Mouse (Mus musculus) stomach, embryonic 14.5 days (tissue): ENCODE results near the gene Alyref. TPM values are rescaled to one million over a fixed set of nuclear protein-coding genes. Genes with fewer than 3 reads are reported as not detected.
A peak's percentile ranks its signal among the peaks of the same experiment; 100 is the strongest.

Experiments
- ATAC-seq: fragments of 200-750 bp; cut with Nextera tagmentation; 2 replicates; pipeline ENCODE4 v1.8.0; 2017; ENCODE audit warnings: low read depth, moderate TSS enrichment; ENCODE audit not compliant: insufficient number of reproducible peaks, insufficient read depth, low FRiP score
- H3K27ac ChIP-seq: fragments of 300-500 bp; sonication (generic); 2 replicates; pipeline ENCODE4 v1.5.1; 2014; ENCODE audit warnings: mild to moderate bottlenecking, low read length, moderate library complexity, mixed read lengths
- H3K27me3 ChIP-seq: fragments of 300-500 bp; sonication (generic); 2 replicates; pipeline ENCODE4 v1.6.1; 2014; ENCODE audit warnings: low read length, control low read depth, mixed read lengths; ENCODE audit not compliant: control insufficient read depth, insufficient read depth
- H3K36me3 ChIP-seq: fragments of 300-500 bp; sonication (generic); 2 replicates; pipeline ENCODE4 v1.6.1; 2014; ENCODE audit warnings: mild to moderate bottlenecking, control low read depth, low read length, moderate library complexity, mixed read lengths; ENCODE audit not compliant: control insufficient read depth, insufficient read depth
- H3K4me1 ChIP-seq: fragments of 300-500 bp; sonication (generic); 2 replicates; pipeline ENCODE4 v1.6.1; 2014; ENCODE audit warnings: low read length, control low read depth, mixed read lengths; ENCODE audit not compliant: control insufficient read depth, insufficient read depth
- H3K4me2 ChIP-seq: fragments of 300-500 bp; sonication (generic); replicated peaks from 2 replicates; pipeline ENCODE4 v1.6.1; 2014; ENCODE audit warnings: low read depth, low read length, control low read depth
- H3K4me3 ChIP-seq: fragments of 300-500 bp; sonication (generic); 2 replicates; pipeline ENCODE4 v1.5.1; 2014; ENCODE audit warnings: low read depth, low read length, control low read depth
- H3K9ac ChIP-seq: fragments of 300-500 bp; sonication (generic); replicated peaks from 2 replicates; pipeline ENCODE4 v1.6.1; 2014; ENCODE audit warnings: low read depth, mild to moderate bottlenecking, control low read depth, low read length, moderate library complexity, mixed read lengths
- H3K9me3 ChIP-seq: fragments of 300-500 bp; sonication (generic); 2 replicates; pipeline ENCODE4 v1.6.1; 2016; ENCODE audit warnings: low read depth, low read length, control low read depth; ENCODE audit not compliant: control insufficient read depth
- WGBS: fragments of 180-500 bp; shearing (Covaris S2); extraction: QIAGEN DNeasy Blood & Tissue Kit; methylation state at CpG from one replicate; pipeline ENCODE4 v1.1.7; 2014; 5-methylcytosine and 5-hydroxymethylcytosine counted together
- polyA plus RNA-seq: library from polyadenylated mRNA; unstranded; fragments of >200 nt; fragmentation: Nextera tagmentation; extraction: Ambion mirVana; gene quantifications from 2 replicates; pipeline ENCODE4 v1.2.1, GENCODE M21; 2014

Alyref gene
- polyA plus RNA-seq, 1 experiment from 2014 or later = 314 TPM

DNA sequence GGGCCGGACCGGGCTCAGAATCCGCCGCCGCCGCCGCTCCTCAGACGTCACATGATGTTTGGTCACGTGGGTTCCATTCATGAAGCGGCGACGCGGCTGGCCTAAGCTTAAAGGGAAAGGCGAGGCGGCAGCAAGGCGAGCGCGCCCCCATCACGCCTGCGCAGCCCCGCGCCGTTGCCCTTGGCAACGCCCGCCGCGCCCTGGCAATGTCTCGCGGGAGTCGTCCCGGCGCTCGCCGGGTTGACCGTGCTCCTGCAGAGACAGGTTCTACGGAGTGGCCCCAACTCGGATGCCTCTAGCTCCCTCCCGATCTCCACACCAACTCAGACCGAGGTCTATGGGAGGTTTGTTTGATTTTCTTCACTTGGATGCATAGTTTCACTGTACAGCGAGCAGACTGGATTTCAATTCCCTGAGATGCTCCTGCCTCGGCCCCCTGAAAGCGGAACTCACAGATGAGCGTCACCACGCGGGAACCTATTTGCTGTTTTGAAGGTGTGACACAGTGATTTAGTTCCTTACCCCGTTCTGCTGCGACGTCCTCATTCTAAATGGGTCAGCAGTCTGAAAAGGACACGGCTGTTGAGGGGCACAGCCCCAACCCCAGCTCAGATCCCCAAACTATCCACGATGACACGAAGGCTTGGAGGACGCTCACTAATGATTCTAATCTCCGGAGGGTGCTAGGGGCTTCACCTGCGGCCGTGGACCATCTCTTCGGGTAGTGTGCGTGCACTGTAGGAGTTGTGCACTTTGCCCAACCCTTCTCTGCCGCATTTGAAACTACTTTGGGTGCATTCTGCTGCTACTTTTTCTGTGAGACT, 35.6 kb upstream of the Alyref start, which contains the start of gene Mafg:
TSS of gene Mafg (minus strand) at position 81 of the 824 bp plus-strand sequence.
- Histone ChIP-seq H3K4me1 (peaks cover 30% of the 10 kb centered on the region), H3K27me3 (no peaks in the 10 kb centered on the region), H3K4me3 (peak within 1 kb of the TSS; percentile 92), H3K9ac (peak within 1 kb of the TSS; percentile 92), H3K9me3 (no peaks in the 10 kb centered on the region), H3K4me2 (peak within 1 kb of the TSS; percentile 81), H3K27ac (peak within 1 kb of the TSS; percentile 86), H3K36me3 (peaks cover 8% of the 10 kb centered on the region; the same call in 1 of the 2 replicates)
- WGBS = 12% methylated on average over 58 of the region's 58 CpGs
- peak; percentile 85 for ATAC-seq

DNA sequence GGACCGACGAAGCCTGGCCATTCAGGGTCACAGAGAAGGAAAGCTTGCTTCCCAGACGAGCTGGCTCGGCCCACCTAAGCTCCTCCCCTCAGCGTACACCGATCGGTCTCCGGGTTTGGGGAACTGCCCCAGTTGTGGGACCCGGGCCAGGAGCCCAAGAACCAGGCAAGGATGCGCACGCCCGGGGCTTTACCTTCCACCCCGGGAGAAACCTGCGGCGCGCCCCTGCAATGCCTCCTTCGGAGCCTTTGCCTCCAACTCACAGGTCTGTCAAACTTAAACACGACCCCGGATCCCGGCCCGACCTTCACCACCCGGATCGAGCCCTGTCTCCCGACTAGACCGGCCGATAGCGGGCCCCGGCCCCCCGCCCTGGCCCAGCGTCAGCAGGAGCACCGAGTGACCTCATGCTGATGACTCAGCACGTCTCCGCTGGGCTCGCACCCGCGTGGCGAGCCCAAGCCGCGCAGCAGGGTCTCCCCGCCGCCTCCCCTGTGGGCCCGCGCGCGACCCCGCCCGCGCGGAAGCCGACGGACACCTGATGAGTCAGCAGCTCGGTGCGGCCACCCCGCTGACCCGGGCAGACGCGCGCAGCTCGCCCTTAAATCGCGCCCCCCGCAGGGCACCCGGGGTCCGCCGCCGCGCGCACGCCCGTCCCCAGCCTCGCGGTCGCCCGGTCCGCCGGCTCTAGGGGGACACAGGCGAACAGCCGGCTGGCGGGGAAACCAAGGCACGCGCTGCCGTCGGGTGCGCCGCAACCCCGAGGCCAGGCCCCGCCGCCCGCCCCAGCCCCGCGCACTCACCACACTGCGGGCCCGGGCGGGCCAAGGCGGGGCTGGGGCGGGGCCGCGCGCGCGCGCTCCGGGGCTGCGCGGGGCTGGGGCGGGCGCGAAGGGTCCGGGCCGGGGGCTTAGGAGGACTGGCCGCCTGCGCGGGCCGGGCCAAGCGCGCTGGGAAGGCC, 34.7 kb upstream of the Alyref start:
- under 1% methylated on average over 99 of the region's 116 CpGs for WGBS
- no peaks in the 10 kb centered on the region for H3K9me3 ChIP-seq
- ATAC-seq = peak; percentile 77
- H3K4me1 ChIP-seq = peaks cover 30% of the 10 kb centered on the region
- peak overlapping the region; percentile 92 for H3K9ac ChIP-seq
- H3K36me3 ChIP-seq = peaks cover 10% of the 10 kb centered on the region; the same call in 1 of the 2 replicates
- H3K27ac ChIP-seq = peak overlapping the region; percentile 86
- H3K27me3 ChIP-seq = no peaks in the 10 kb centered on the region
- H3K4me2 ChIP-seq = peak overlapping the region; percentile 81
- H3K4me3 ChIP-seq = peak overlapping the region; percentile 92

DNA sequence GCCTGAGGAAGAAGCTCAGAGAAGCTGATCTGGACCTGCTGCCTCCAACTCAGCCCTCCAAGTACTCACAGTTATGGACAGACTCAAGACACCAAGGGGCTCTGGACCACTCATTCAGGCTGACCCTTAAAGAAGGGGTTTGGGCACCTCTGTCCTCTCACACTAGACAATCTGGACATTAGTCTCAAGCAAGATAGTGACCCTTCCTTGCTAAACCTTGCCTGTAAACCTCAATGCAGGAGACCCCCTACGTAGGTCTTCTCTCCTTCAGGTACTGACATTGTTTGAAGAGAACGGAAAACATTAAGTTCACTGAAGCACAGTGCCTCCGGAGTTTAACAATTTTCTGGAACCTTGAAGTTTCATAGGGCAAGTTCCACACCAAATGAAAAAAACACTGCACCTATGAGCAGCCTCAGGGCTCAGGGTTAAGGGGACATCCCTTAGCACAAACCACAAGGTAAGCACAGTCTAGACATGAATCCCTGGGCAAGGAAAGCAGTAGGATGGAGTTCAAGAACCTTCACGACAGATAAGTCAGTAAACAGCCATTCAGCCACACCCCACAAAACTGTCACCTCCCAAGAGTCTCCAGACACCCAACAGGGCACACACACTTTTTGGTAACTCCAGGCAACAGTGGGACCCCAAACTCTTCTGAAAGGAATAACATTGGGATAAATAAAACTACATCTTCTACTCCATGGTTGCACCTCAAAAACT, 33.7 kb upstream of the Alyref start:
- H3K4me1 ChIP-seq = peaks cover 30% of the 10 kb centered on the region
- no peaks in the 10 kb centered on the region for H3K27me3 ChIP-seq
- peaks cover 15% of the 10 kb centered on the region; the same call in 1 of the 2 replicates for H3K36me3 ChIP-seq
- peak overlapping the region; percentile 92 for H3K9ac ChIP-seq
- 54% methylated on average over 4 of the region's 4 CpGs for WGBS
- H3K4me3 ChIP-seq = peak overlapping the region; percentile 92
- H3K9me3 ChIP-seq = no peaks in the 10 kb centered on the region
- H3K4me2 ChIP-seq = peak overlapping the region; percentile 81
- H3K27ac ChIP-seq = peak overlapping the region; percentile 86
- ATAC-seq = no peak

DNA sequence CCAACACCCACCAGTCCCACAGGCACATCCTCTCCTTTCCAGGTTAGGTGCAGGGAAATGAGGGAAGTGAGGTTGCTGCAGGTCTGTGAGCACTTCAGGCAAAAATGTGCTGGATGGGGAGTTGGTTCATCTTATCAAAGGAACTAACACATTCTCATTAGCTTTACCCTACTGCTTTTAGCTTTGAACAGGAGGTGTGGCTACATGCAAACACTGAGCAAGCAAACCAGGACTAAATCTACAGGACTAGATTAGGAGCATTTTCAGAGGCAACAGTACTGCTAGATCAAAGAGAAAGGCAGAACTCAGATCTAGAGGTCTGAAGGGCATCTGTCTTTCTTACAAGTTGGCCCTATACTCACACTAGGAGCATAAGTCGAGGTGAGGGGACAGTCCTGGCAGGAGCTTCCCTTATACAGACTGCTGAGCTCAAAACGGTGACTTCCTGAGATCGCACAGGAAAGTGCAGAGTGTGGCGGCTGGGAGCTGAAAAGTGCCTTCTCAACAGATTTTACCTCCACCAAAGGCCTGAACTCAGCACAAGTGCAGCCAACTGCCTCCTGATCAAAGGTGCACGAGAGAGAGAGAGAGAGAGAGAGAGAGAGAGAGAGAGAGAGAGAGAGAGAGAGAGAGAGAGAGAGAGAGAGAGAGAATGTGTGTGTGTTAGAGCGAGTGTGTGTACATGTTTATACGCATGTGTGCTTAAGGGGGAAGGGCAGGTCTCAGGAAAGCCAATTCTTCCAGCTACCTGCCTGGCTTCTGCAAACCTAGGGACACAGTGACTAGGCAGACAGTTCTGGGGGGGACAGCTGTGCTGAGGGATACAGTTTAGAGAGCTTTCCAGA, 32.9 kb upstream of the Alyref start:
- Histone ChIP-seq H3K27ac (peak overlapping the region; percentile 83; the same call in 1 of the 2 replicates), H3K9ac (no peak overlapping the region), H3K27me3 (no peaks in the 10 kb centered on the region), H3K4me3 (peak overlapping the region; percentile 8; the same call in 1 of the 2 replicates), H3K9me3 (no peaks in the 10 kb centered on the region), H3K4me2 (peak overlapping the region; percentile 81), H3K36me3 (peaks cover 18% of the 10 kb centered on the region), H3K4me1 (peaks cover 30% of the 10 kb centered on the region)
- ATAC-seq = no peak
- 24% methylated on average over 7 of the region's 7 CpGs for WGBS

DNA sequence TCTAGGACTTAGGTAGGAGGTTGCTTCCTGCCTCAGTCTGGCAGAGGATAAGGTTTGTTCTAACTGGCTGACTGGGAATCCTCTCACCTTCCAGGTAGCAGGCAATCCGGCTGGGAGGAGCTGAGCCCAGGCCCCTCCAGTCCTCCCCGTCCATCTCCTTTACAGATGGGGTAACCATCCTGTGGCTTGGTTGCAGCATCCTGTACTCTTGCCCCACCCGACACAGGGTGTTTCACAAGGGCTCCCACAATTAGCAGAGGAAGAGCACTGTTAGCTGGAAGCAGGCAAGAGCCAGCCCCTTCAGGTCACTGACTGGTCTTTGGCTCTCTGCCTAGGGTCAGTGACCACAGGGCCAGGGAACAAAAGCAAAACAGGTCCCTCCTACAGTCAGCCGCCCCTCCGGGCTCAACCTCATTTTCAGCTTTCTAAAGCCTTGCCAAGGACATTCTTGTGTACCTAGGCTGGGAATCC, 32.3 kb upstream of the Alyref start:
- H3K27ac ChIP-seq = peak overlapping the region; percentile 83
- no peak for ATAC-seq
- peak overlapping the region; percentile 81 for H3K4me2 ChIP-seq
- H3K27me3 ChIP-seq = no peaks in the 10 kb centered on the region
- H3K4me3 ChIP-seq = no peak overlapping the region
- 52% methylated on average over 5 of the region's 5 CpGs for WGBS
- H3K9ac ChIP-seq = 0 out of 2 replicates have a peak overlapping the region, but pooled peaks have one; percentile 7
- H3K9me3 ChIP-seq = no peaks in the 10 kb centered on the region
- peaks cover 31% of the 10 kb centered on the region for H3K4me1 ChIP-seq
- peaks cover 18% of the 10 kb centered on the region for H3K36me3 ChIP-seq

DNA sequence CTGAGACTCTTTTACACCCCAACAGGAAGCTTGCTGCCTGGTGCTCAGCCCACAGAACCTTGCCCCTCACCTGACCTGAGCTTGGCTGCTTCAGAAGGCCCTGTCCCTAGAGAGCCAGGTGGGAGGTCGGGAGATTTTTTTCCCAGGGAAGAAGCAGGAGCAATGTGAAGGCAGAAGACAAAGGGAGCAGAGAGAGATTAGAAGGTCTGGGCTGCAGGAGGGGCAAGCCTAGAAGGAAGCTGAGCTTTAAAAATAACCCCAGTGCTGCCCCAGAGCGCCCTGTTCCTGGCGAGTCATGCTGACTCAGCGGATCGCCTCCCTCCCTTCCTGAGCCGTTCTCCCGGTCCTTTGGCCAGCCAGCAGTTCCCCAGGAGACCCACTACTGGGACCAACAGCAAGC, 31.7 kb upstream of the Alyref start:
- Histone ChIP-seq H3K36me3 (peaks cover 18% of the 10 kb centered on the region), H3K9me3 (no peaks in the 10 kb centered on the region), H3K4me3 (no peak overlapping the region), H3K4me1 (peaks cover 35% of the 10 kb centered on the region), H3K9ac (no peak overlapping the region), H3K27ac (peak overlapping the region; percentile 83), H3K4me2 (peak overlapping the region; percentile 81), H3K27me3 (no peaks in the 10 kb centered on the region)
- ATAC-seq = no peak
- WGBS = 37% methylated on average over 7 of the region's 7 CpGs

DNA sequence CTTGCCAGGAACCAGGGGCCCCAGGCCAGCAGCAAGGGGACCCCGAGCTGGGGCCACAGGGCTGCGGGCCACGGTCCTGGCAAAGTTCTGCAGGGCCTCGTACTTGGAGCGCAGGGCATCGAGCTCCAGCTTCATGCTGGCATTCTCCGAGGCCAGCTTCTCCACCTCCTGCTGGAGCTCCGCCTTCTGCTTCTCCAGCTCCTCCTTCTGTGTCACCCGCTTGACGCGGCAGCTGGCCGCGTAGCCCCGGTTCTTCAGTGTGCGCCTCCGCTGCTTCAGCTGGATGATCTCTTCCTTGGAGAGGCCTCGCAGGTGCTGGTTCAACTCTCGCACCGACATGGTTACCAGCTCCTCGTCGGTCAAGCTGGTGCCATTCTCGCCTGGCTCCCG, 31.2 kb upstream of the Alyref start:
- H3K4me2 ChIP-seq = peak overlapping the region; percentile 81; the same call in 1 of the 2 replicates
- WGBS = 70% methylated on average over 23 of the region's 23 CpGs
- H3K27ac ChIP-seq = peak overlapping the region; percentile 83; the same call in 1 of the 2 replicates
- peaks cover 35% of the 10 kb centered on the region for H3K4me1 ChIP-seq
- no peaks in the 10 kb centered on the region for H3K9me3 ChIP-seq
- H3K4me3 ChIP-seq = no peak overlapping the region; the same call in 1 of the 2 replicates
- no peak overlapping the region for H3K9ac ChIP-seq
- peaks cover 18% of the 10 kb centered on the region for H3K36me3 ChIP-seq
- ATAC-seq = no peak
- H3K27me3 ChIP-seq = no peaks in the 10 kb centered on the region
